Mouse (Mus musculus) monocyte, adult 2 months (primary cell): ENCODE data around the gene Cass4.
A peak's percentile ranks its signal among the peaks of the same experiment; 100 is the strongest.

Experiments used
- DNase-seq, 2 experiments: peaks; one replicate each; pipeline ENCODE4 v3.0.0; 2022; ENCODE audit warnings: low spot score in 2 of 2, low read depth in 1 of 2

Gene Cass4

DNA sequence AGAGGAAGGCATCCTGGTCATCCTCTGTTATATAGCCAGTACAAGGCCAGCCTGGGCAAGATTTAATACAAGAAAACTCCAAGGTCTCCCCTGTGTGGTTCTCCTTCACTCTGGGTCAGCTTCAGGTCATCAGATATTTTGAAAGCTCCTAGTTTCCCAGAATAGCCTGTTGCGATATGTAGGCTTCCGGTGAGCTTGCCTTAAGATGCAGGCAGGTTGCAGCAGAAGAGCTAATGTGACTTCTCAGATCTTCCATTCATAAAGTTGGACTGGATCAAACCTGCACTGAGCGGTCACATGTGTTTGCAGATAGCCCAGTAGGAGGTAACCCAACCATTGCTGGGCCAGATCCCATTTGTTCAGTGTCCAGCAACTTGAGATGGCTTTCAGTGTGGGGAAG lies 8.9 kb upstream of the Cass4 start:
- DNase-seq, result no peak

GRCm38 (mm10) chr2:172390341-172390740 lies 3.3 kb upstream of the Cass4 start:
- no peak for DNase-seq

DNA sequence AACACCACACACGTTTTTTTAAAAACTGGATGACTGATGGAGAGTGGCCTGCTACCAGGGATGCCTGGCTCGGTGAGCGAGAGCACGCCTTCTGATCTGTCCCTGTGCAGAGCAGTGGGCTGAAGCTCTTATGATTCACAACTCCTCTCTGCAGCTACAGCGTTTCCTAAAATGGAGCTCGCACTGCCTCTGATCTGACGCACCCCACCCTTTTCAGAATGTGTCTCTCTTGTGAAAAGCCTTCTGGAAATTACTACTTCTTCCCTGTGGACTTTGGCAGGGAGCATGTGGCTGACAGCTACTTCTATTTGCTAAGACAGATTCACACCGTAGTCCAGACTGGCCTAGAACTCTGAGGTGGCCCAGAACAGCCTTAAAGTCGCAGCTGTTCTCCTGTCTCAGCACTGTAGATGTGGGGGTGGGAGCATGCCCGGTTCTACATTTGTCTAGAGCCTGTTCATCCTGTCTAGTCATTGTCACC lies 1.5 kb upstream of the Cass4 start:
- DNase-seq, result no peak

DNA sequence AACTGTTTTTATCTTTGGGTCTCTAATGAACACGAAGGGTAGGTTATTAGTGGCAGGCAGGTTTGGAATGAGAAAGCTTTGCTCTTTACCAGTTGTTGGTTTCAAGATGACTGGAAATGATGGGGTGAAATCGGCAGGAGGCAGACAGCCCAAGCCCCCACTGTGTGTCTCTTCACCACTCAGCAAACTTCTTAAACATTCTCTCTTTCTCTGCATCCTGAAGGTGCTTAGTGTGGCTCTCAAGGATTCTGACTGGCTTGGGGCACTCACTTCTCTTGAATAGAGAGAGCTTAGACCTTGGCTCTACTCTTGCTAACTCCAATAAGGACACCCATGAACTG lies 428 bp downstream of the Cass4 start:
- no peak for DNase-seq

DNA sequence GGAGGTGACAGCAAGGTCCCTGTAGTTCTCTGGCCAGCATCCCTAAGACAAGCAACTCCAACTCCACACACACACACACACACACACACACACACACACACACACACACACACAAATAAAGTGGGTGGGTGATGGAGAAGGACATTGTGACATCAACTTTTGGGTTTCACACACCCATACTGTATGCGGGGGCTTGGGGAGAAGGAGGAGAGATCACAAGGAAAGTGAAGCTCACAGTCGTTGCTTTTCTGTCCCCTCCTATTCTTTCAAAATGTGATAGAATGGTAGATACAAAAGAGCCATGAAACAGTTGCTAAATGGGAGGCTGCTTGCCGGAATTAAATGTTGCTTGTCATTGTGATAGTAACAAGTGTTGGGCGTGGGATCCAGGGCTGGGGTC lies 1.1 kb downstream of the Cass4 start:
- no peak for DNase-seq

DNA sequence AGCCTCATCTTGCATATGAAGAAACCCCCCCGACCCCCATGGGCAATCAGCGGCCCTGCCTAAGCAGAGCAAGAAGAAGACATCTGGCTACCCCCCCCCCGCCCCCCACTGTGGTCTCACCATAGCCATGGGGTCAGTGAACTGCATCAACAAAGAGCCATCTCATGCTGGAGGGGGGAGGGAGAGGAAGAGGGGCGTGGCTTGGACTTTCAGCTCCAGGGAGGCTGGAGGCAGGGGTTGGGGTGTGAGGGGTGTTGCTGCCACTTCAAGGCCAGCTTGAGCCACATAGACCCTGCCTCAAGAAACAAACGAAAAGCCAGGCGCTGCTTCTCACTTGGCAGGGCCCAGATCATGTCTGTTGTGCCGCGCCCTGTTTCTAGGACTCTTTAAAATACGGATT lies 2.4 kb downstream of the Cass4 start:
- no peak for DNase-seq

DNA sequence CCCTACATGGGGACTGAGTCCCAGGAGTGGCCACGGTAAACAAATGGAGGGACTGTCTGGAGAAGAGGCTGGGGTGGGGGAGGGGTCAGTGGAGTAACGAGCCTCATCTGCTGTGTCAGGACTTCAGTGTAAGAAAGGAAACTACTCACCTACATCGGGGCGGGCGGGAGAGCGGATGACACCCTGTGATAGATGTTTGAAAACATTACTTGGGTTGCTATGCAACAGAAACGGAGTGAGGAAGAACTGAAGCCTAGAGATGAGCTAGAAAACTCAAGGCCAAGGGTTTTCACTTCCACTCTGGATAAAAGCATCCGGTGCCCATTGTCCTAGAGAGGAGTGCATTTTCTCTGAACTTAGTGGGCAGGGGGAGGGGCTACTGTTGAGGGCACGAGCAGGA lies 6.3 kb downstream of the Cass4 start:
- peak; percentile 57 to 58 for DNase-seq

DNA sequence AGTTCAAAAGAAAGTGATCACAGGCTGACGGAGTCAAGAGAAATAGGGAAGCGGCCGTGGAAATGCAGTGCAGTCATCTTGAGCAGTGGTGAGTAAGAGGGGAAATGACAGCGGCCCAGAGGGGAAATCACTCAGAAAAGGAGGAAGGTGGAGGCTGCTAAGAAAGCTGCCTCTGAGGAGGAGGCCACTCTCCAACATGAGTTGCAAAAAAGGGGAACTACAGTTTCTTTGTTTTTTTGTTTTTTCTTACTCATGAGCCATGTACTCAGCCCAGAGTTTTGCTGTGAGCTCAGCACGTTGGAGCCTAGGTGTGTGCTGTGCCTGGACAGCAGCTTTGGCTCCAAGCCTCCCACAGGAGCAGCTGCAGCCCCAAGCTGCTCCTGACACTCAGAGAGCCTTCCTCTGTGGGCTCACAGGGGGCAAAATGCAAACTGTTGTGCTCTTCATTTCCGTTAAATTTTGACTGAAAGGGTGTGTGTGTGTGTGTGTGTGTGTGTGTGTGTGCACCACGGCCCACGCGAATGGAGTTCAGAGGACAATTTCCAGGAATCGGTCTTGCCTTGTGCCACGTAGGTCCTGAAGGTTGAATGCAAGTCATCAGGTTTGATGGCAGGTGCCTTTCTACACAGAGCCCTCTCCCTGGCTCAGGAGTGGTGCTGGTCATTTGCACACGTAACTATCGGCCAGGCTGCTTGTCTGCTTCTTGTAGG lies 7.7 kb downstream of the Cass4 start:
- peak; percentile 69 to 74 for DNase-seq

GRCm38 (mm10) chr2:172404239-172404638 lies 10.6 kb downstream of the Cass4 start:
- DNase-seq, result no peak

GRCm38 (mm10) chr2:172405011-172405410 lies 11.4 kb downstream of the Cass4 start:
- no peak for DNase-seq

GRCm38 (mm10) chr2:172406173-172406572 lies 12.6 kb downstream of the Cass4 start:
- DNase-seq, result no peak

DNA sequence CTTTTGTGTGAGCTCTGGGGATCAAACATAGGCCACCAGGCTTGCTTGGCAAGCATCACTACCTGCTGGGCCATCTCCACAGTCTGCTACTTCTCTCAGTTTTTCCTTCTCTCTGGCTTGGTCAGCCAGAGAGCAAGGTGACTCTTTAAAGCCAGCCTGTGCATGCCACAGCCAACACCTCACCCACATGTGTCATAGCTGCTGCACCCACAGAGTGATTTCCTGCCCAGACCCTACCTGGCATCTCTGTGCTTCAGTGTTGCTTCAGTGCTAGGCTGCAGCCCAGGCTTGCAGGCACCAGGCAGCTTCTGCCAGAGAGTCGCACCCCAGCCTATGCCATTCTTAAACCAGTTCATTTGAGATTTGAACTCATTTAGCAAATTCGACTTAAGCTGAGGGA lies 13.9 kb downstream of the Cass4 start:
- DNase-seq, result no peak

DNA sequence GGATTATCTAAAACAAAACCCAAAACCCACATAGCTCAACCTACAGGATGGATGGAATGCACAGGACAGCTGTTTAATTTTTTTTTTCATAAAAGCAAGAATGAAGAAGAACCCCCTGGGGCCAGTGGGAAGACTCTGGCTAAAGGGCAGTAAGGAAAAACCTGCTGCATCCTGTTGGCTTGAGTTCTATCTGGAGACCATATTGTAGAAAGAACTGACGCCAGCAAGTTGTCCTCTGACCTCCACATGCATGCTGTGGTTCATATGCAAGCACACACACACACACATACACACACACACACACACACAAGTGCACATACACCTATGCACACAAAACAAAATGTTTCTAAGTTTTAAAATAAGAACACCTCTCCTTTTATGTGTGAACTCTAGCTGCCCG lies 17.1 kb downstream of the Cass4 start:
- no peak for DNase-seq

DNA sequence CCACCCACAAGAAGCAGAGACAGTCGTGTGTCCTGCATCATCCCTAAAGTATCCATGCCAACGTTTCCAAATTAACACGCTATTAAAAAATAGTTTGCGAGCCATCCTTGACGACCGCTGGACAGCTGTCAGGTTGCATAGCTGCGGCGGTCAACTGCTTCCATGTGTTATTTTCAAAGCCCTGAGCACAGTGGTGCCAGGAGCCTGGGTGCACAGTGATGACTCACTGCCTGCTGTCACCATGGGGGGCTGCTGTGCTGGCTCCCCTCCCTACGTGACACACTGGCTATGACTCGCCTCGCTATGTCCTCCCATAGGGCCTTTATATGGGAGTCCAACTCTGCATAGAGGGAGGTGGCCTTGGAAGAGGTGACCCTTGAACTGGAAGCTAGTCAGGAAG lies 17.5 kb downstream of the Cass4 start:
- no peak for DNase-seq

- DNase-seq, result no peak
These were observed 18.9 kb downstream of the Cass4 start for GRCm38 (mm10) chr2:172412454-172412853.

DNA sequence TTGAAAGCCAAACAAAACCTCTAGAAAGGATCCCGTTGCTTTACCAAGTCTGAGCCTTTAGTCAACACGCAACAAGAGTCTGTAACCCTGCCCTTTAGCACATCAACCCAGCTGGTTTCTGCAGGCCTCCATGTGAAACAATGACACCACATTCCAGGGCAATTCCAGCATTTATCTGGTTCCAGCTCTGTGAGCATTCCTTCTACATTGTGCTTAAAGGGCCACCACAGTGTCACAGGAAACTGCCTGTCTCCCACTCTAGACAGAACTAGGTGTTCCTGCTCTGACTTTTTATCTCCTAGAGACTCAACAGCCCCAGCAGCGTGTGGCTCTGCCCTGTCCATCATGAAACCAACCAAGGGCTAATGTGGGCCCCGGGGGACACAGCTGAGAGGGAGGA lies 19.7 kb downstream of the Cass4 start:
- no peak for DNase-seq

DNA sequence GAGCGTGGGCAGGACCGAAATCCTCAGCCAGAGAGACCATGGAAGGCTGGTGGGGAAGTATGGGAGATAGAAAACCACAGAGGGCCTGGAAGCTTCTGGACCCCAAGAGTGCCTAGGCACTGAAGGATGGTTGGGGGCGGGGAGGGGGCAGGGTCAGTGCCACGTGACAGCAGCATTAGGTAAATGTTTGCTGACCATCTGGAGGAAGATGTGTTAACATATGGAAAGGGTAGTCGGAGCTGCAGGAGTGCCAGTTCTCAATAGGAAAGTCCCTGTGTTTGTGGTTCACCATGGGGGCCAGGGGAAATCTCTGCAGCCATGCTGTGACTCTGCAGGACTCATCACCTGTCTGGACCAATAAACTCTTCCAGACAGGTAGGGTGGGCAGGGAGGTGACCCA lies 20.3 kb downstream of the Cass4 start:
- no peak for DNase-seq

GRCm38 (mm10) chr2:172416218-172416617 lies 22.6 kb downstream of the Cass4 start:
- DNase-seq, result no peak

- no peak for DNase-seq
These were observed 23.3 kb downstream of the Cass4 start for GRCm38 (mm10) chr2:172416876-172417275.

DNA sequence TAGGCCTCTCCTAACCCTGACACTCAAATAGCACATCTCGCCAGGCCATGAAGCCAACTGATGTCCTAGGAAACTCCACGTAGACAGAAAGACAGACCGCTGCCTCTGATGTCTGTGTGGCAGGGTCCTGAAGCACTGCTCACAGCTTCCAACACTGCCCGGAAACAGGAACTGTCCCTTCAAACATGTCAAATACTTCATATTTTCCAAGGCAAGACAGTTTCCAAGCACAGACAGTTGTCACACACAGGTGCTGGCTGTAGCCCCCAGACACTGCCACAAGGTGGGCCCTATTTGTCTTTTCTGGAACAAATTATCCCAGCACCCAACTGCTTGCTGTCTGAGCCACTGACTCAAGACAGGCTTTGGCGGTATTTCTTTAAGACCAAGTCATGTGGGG lies 24.6 kb downstream of the Cass4 start:
- no peak for DNase-seq

DNA sequence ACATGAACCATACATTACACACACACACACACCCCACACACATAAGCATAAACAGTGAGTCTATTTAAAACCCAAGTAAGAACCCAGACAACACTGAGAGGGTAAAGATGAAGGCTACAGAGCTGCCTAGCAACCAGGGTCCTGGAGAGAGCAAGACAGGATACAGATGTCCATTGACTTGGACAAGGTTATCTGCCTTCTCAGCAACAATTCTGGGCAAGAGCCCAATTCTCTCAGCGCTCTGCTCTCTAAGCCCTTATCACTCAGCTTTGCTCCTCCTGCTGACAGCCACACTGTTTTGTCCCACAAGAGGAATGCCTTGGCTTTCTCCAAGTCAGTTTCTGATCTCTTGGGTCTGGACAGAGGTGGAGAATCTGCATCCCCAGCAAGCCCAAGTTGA lies 37.0 kb downstream of the Cass4 start:
- DNase-seq, result no peak

GRCm38 (mm10) chr2:172433746-172434145 lies 40.2 kb downstream of the Cass4 start:
- DNase-seq, result no peak

- peak in 1 of 2 experiments; percentile 7 for DNase-seq
These were observed 43.9 kb downstream of the Cass4 start for GRCm38 (mm10) chr2:172437371-172437952.
